Mouse (Mus musculus): ENCODE data around the gene Thra.

DNA sequence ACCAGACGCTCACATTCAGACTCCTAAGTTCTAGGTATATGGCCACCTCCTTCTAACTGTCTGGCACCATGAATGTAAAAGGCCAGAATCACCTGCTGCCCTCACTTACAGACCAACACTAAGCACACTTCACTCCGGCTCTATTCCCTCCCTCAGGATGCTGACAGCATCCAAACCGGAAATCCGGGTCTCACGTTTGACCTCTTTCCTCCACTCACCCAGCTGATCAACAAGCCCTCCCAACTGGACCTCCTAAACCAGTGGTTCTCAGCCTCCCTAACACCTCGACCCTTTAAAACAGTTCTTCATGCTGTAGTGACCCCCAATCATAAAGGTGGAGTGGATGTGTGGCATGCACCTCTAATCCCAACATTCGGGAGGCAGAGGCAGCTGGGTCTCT, 17.3 kb upstream of the Thra start:
- TF ChIP-seq MAZ (IDR thresholded peaks at IDR 0.05; ENCODE audit: low read depth, low read length), result no peak
- no peak for TF ChIP-seq ZMIZ1 (IDR thresholded peaks at IDR 0.05; ENCODE audit: low read depth, low read length)

Data from MEL (cell line).